Mouse (Mus musculus) liver, postnatal 0 days (tissue): ENCODE data around the gene Pstpip1. TPM values are rescaled to one million over a fixed set of nuclear protein-coding genes. Genes with fewer than 3 reads are reported as not detected.

ENCODE experiments used
- ATAC-seq: fragments of 200-750 bp; cut with Nextera tagmentation; 2 replicates; pipeline ENCODE4 v1.8.0; 2017; ENCODE audit warnings: mild to moderate bottlenecking, moderate library complexity
- DNase-seq: peaks from one replicate; pipeline ENCODE4 v3.0.0-alpha.2; 2016
- H3K27ac ChIP-seq: fragments of 300-500 bp; sonication (generic); 2 replicates; pipeline ENCODE4 v1.5.1; 2014; ENCODE audit warnings: antibody characterized with exemption, moderate library complexity, mild to moderate bottlenecking, low read depth
- H3K27me3 ChIP-seq: fragments of 300-500 bp; sonication (generic); 2 replicates; pipeline ENCODE4 v1.6.1; 2014; ENCODE audit warnings: low read length, control low read depth, mixed read lengths; ENCODE audit not compliant: insufficient read depth
- H3K36me3 ChIP-seq: fragments of 300-500 bp; sonication (generic); replicated peaks from 2 replicates; pipeline ENCODE4 v1.6.1; 2014; ENCODE audit warnings: mild to moderate bottlenecking, control low read depth, low read length, moderate library complexity, mixed read lengths; ENCODE audit not compliant: insufficient read depth
- H3K4me1 ChIP-seq: fragments of 300-500 bp; sonication (generic); 2 replicates; pipeline ENCODE4 v1.6.1; 2014; ENCODE audit warnings: antibody characterized with exemption, mild to moderate bottlenecking, control low read depth; ENCODE audit not compliant: insufficient read depth
- H3K4me2 ChIP-seq: fragments of 300-500 bp; sonication (generic); 2 replicates; pipeline ENCODE4 v1.6.1; 2014; ENCODE audit warnings: low read depth, mild to moderate bottlenecking, low read length, moderate library complexity, mixed read lengths
- H3K4me3 ChIP-seq: fragments of 300-500 bp; sonication (generic); 2 replicates; pipeline ENCODE4 v1.5.1; 2014; ENCODE audit warnings: low read depth, low read length
- H3K9ac ChIP-seq: fragments of 300-500 bp; sonication (generic); replicated peaks from 2 replicates; pipeline ENCODE4 v1.6.1; 2014; ENCODE audit warnings: mild to moderate bottlenecking, moderate library complexity
- H3K9me3 ChIP-seq: fragments of 300-500 bp; sonication (generic); 2 replicates; pipeline ENCODE4 v1.6.1; 2016; ENCODE audit warnings: mild to moderate bottlenecking, control low read depth, low read length, mixed read lengths
- CTCF ChIP-seq: sonication (generic); IDR thresholded peaks from 2 replicates; pipeline ENCODE4 v1.5.1; 2016; ENCODE audit warnings: antibody characterized with exemption, low read depth
- EP300 ChIP-seq: IDR thresholded peaks from 2 replicates; pipeline ENCODE4 v1.6.1; 2016; ENCODE audit warnings: antibody characterized with exemption, low read depth, mild to moderate bottlenecking
- WGBS: fragments of 180-500 bp; shearing (Covaris S2); extraction: QIAGEN DNeasy Blood & Tissue Kit; methylation state at CpG from one replicate; pipeline ENCODE4 v1.1.7; 2014; ENCODE audit not compliant: insufficient replicate concordance; 5-methylcytosine and 5-hydroxymethylcytosine counted together
- polyA plus RNA-seq: library from polyadenylated mRNA; unstranded; fragments of >200 nt; fragmentation: Nextera tagmentation; extraction: Ambion mirVana; gene quantifications from 2 replicates; pipeline ENCODE4 v1.2.1, GENCODE M21; 2015

Pstpip1 gene
- polyA plus RNA-seq: 5.5 and 6.0 TPM in 2 replicates

DNA sequence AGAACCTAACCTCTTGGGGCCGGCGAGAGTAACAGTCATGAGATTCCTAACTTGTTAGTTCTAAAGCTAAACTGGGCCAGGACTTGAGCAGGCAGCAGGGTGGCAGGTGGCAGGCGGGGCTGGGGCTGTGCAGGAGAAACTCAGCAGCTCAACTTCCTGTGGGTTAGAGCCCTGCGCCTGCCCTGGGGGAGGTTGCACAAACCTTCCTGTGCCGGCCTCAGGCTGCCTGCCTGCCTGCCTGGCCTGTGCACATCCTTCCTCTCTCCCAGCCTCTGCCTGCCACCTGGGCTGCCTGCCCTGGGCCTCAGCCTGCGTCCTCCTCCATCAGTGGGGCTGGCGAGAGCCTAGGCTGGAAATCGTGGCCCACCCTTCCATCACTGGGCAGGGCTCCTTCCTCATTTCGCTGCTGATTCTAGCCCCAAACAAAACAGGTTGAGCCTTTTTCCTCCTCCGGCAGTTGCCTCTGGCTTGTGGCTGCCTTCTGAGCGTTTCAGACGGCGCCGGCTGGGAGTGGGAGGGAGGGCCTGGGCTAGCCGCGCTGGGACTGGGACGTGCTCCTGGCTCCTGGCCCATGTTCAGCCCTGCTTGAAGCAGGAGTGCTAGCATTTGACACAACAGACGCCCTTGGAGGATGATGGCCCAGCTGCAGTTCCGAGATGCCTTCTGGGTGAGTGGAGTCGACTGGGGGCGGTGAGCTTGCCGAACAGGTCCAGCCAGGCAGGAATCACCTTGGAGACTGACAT, at the start of gene Pstpip1:
TSS of gene Pstpip1 (plus strand) at position 185 of the 743 bp plus-strand sequence.
- TF ChIP-seq EP300: no peak
- no peak for TF ChIP-seq CTCF
- ATAC-seq (peak; percentile 51; the same call in 1 of the 2 replicates), DNase-seq (peak; percentile 63)
- Histone ChIP-seq H3K4me1 (peaks cover 3% of the 10 kb centered on the region; the same call in 1 of the 2 replicates), H3K9me3 (no peaks in the 10 kb centered on the region), H3K27me3 (no peaks in the 10 kb centered on the region), H3K27ac (peak within 1 kb of the TSS; percentile 75), H3K9ac (peak within 1 kb of the TSS; percentile 60), H3K36me3 (no peaks in the 10 kb centered on the region), H3K4me3 (peak within 1 kb of the TSS; percentile 46), H3K4me2 (peak within 1 kb of the TSS; percentile 48)
- WGBS: 20% methylated on average over 22 of the region's 22 CpGs

- no peaks in the 10 kb centered on the region for H3K9me3 ChIP-seq
- under 1% methylated on average over 48 of the region's 49 CpGs for WGBS
- ATAC-seq (peak; percentile 100), DNase-seq (peak; percentile 94)
- no peaks in the 10 kb centered on the region for H3K27me3 ChIP-seq
- H3K4me1 ChIP-seq: peaks cover 13% of the 10 kb centered on the region; the same call in 1 of the 2 replicates
- TF ChIP-seq EP300: no peak
- TF ChIP-seq CTCF: no peak
- H3K36me3 ChIP-seq: peaks cover 4% of the 10 kb centered on the region; the same call in 1 of the 2 replicates
- H3K27ac ChIP-seq: peak within 1 kb of the TSS; percentile 88
- peak within 1 kb of the TSS; percentile 76 for H3K4me3 ChIP-seq
- peak within 1 kb of the TSS; percentile 97 for H3K4me2 ChIP-seq
- peak within 1 kb of the TSS; percentile 89 for H3K9ac ChIP-seq
These were observed 48.2 kb upstream of the Pstpip1 start, which contains the start of gene Rcn2 for GRCm38 (mm10) chr9:56041372-56042180. Gene Rcn2 (plus strand): TSS chr9:56041845.

DNA sequence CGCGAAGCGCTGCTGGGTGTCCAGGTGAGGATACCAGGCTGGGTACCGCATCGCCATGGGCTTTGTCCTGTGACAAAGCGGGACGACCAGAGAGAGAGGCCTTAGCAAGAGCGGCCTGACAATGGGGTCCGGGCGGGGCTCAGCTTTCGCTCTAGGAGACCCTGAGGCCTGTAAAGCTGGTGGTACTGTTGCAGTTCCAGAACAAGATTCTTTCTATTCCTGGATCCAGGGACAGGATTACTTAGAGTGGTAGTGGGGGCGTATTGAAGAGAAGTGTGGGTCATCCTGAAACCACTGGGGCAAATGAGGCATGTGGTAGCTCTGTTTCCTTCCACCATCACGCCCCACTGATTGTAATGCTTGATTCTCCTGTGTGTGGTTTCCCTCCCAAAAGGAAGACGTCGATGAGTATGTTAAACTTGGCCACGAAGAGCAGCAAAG, 47.6 kb upstream of the Pstpip1 start:
- H3K4me1 ChIP-seq: peaks cover 13% of the 10 kb centered on the region; the same call in 1 of the 2 replicates
- H3K9ac ChIP-seq: peak overlapping the region; percentile 89
- no peaks in the 10 kb centered on the region for H3K27me3 ChIP-seq
- no peak for ATAC-seq
- TF ChIP-seq CTCF: no peak
- TF ChIP-seq EP300: no peak
- H3K4me2 ChIP-seq: peak overlapping the region; percentile 97
- WGBS: under 1% methylated on average over 16 of the region's 16 CpGs
- DNase-seq: no peak
- H3K9me3 ChIP-seq: no peaks in the 10 kb centered on the region
- H3K4me3 ChIP-seq: peak overlapping the region; percentile 76
- H3K36me3 ChIP-seq: peaks cover 4% of the 10 kb centered on the region; the same call in 1 of the 2 replicates
- peak overlapping the region; percentile 88 for H3K27ac ChIP-seq

DNA sequence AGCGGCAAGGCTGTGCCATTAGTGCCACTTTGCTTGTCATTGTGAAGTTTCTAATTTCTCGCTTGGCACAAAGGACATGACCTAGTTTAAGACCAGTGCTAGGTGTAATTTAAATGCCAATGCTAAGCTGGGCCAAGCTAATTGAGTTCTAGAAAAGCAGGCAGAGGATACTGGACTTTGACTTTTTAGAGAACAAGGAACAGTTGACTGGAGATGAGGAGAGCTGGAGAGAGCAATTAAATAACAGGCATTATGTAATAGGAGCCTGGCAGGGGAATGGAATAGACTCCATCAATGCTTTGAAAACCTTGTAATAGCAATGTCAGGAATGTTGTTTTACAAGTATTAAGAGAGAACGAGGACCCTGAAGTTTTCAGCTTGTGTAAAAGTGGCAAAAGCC, 36.0 kb upstream of the Pstpip1 start:
- H3K9me3 ChIP-seq: no peaks in the 10 kb centered on the region
- no peak overlapping the region for H3K27ac ChIP-seq
- 85% methylated on average over 3 of the region's 3 CpGs for WGBS
- H3K4me2 ChIP-seq: no peak overlapping the region
- peaks cover 22% of the 10 kb centered on the region for H3K36me3 ChIP-seq
- DNase-seq (no peak), ATAC-seq (no peak)
- no peak for TF ChIP-seq CTCF
- TF ChIP-seq EP300: no peak
- H3K9ac ChIP-seq: no peak overlapping the region
- no peaks in the 10 kb centered on the region for H3K27me3 ChIP-seq
- H3K4me1 ChIP-seq: no peaks in the 10 kb centered on the region
- no peak overlapping the region for H3K4me3 ChIP-seq

- no peak for TF ChIP-seq CTCF
- TF ChIP-seq EP300: no peak
- Histone ChIP-seq H3K36me3 (peaks cover 31% of the 10 kb centered on the region), H3K4me3 (no peak overlapping the region), H3K4me2 (no peak overlapping the region), H3K9ac (no peak overlapping the region), H3K4me1 (no peaks in the 10 kb centered on the region), H3K9me3 (no peaks in the 10 kb centered on the region), H3K27ac (no peak overlapping the region), H3K27me3 (no peaks in the 10 kb centered on the region)
- WGBS: 83% methylated on average over 6 of the region's 6 CpGs
- no peak for ATAC-seq
- no peak for DNase-seq
These were observed 33.6 kb upstream of the Pstpip1 start for GRCm38 (mm10) chr9:56056147-56056546.

- DNase-seq (no peak), ATAC-seq (no peak)
- Histone ChIP-seq H3K27ac (no peak overlapping the region), H3K36me3 (peaks cover 21% of the 10 kb centered on the region), H3K4me2 (no peak overlapping the region), H3K4me3 (no peak overlapping the region), H3K4me1 (no peaks in the 10 kb centered on the region), H3K9ac (no peak overlapping the region), H3K27me3 (no peaks in the 10 kb centered on the region), H3K9me3 (no peaks in the 10 kb centered on the region)
- 77% methylated on average over 5 of the region's 5 CpGs for WGBS
- TF ChIP-seq CTCF (no peak), EP300 (no peak)
These were observed 27.4 kb upstream of the Pstpip1 start for GRCm38 (mm10) chr9:56062336-56062735.
